Mouse (Mus musculus): ENCODE data around the gene Nudcd2.

The Nudcd2 gene

DNA sequence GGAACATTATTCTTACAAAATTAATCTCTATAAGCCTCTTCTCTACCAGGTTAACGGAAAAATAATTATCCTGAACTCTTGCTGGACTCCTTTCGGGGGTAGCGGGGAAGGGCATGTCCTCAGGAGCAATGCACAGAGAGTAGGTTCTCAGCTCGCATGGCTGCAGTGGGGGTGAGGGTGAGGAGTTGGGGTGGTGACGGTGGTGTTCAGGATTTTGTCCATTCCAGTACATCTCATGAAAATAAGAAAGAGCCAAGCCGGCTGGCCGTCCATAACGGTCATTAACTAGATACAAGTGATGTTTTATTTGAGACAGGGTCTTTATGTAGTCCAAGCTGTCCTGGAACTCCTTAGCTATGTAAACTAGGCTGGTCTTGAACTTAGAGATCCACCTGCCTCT is 22.5 kb downstream of the Nudcd2 start:
- DNase-seq, result no peak

DNA sequence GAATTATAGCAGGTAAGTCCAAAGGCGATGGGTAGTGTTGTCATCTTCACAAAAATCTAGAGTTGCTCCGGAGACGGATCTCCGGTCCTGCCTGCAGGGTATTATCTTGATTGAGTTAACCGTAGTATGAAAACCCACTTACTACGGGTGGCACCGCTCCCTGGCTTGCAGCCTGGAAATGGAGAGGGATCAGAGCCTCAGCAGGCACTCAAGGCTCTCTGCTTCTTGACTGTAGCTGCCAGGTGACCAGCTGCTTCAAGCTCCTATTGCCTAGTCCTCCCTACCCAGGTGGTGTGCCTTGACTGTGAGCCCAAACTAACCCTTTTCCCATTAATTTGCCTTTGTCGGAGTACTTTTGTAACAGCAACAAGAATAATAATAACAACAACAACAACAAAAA is 26.4 kb downstream of the Nudcd2 start:
- DNase-seq, result no peak

DNA sequence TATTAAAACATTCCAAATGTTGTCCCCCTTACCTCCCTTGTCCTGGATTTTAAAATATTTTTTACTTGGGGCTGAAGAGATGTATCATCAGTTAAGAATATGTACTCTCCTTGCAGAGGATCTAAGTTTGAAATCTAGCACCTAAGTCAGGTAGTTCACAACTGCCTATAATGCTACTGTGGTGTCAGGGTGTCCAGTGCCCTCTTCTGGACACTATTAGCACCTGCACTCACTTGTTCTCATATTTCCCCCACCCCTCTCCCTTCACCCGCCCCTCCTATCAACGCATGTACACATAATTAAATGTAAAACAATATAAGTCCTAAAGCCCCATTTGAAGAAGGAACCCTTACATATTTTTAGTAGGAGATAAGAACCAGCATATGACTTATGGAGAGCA is 29.9 kb downstream of the Nudcd2 start:
- peak; percentile 9 to 14 for DNase-seq

DNA sequence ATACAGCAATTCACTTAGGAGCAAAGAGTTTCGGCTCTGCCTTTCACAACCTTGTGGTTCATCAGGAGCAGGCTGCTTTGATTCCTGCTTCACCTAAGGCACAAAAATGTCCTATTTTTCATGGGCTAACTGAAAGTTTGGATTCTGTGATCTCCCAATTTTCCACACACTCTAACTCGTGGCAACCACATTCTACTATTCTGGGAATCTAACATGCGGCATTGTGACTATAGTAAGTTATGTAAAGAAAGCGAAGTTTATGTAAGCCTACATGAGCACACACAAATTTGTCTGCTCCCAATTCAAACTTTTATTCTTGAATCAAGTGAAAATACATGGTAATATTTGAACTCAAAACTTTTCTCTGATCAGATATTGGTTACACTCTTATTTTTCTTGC is 31.2 kb downstream of the Nudcd2 start:
- DNase-seq, result no peak

DNA sequence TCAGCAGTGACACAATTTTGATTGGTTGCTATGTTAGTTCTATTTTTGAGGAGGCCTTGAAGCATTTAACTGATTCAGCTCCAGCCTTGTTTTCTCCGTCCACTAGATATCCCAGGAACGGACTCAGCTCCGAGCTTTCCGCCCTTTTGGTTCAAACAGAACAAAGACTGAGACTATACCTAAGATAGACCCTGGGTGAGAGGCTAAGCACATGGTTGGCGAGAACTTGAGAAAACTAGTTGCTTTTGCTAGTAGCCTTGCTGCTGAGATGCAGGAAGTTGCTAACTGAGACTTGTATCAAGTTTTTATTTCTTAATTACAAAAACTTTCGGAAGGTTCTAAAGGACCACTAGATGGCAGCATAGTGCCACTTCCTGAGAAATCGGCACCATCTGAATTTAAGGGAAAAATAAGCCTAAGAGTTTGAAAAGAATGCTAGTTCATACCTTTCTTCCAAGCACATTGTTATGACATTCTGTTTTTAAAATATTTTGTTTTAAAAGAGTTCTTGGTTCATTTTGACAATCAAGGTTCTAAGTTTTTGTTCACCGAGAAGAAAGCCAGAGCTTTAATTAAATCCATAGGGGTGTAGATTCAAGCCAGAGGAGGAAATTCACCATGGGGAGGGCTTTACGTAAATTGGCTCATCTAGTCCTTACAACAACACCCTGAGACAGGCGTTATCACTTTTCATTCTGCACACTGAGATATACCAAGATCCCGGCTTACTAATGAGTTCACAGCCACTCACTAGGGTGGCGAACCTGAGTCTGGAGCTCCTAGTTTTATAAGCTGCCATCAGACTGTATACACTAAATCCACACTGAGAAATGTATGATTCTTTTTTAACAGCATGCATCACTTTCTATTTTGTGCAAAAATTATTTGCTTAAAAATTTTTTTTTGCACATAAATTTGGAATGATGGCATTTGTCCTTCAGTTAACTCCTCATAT is 42.1 kb downstream of the Nudcd2 start:
- DNase-seq, result peak; percentile 8 to 39

DNA sequence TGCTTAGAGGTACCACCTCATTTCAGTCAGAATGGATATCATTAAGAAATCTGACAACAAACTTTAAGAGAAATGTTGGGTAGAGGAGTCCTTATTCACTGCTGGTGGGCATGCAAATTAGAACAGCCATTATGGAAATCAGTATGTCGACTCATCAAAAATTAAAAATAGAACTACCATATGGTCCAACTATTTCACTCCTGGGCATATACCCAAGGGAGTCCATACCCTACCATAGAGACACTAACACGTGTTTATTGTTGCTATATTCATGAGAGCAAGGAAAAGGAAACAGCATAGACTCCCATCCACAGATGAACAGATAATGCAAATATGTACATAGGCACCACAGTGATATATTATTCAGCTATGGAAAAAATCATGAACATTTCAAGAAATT is 48.4 kb downstream of the Nudcd2 start:
- no peak for DNase-seq

DNA sequence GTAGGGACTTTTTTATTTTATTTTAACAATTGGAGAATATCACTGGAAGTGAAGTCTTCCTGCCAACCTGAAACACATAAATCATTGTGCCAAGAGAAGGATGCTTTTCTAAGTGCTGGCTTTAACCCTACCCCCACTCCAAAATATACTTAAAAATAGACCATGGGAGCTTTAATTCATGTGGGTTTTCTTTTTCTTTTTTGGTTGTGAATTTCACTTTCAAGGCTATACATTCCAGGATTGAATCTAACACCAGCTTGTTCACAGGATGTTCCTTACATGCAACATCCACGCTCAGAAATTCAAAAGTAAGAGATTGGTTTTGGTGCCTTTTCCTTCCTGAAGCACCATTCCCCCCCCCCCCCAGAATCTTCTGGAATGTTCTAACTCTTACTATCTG is 49.9 kb downstream of the Nudcd2 start:
- no peak for DNase-seq

DNA sequence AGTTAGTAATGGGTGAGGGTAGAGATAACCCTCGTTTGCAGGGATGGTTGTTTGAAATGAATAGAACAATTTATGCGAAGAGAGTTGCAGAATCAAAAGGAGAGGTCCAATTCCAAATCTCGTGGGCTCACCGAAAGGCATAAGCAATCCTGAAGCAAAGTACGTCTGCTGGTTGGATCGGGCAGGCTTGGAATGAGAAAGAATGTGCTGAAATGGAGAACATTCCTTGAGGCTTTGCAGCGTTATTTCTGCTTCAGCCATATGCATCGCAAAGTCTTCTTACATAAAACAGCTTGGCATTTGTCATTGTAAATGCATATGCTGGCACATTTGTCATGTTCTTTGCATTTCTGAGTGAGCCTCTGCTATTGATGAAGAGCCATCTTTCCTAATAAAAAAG is 50.9 kb downstream of the Nudcd2 start:
- DNase-seq, result no peak

DNA sequence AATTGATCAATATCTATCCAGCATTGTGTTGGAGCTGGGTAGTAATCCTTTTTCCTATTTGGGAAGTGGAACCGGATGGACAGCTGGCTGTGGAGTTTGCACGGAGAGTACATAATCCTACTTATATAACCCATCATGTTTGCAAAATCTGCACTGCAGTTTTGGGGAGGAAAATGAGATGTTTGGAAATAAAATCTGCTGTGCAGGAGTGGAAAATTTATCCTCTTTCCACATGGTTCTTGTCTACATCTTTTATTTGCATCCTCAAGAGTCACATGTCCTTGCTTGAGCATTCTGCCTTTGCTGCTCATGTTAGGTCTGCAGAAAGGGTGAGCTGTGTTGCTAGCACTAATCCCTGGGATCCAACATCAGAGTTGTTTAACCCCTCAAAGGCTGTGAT is 53.4 kb downstream of the Nudcd2 start:
- no peak for DNase-seq
